Mouse (Mus musculus) limb, embryonic 11.5 days (tissue): ENCODE measurements at regions not wholly inside any gene's neighbourhood (a gene's known extent, or its start where the extent isn't known, plus 50 kb on each side); places are given as distances from the start of the nearest gene placed in this dataset.
A peak's percentile ranks its signal among the peaks of the same experiment; 100 is the strongest.

Experiments
- ATAC-seq: fragments of 200-750 bp; cut with Nextera tagmentation; 2 replicates; pipeline ENCODE4 v1.8.0; 2017; ENCODE audit warnings: low read depth; ENCODE audit not compliant: insufficient number of reproducible peaks, low FRiP score, low TSS enrichment
- DNase-seq: peaks from one replicate; pipeline ENCODE4 v3.0.0-alpha.2; 2015; ENCODE audit warnings: low spot score
- H3K27ac ChIP-seq: fragments of 300-500 bp; sonication (generic); replicated peaks from 2 replicates; pipeline ENCODE4 v1.5.1; 2014; ENCODE audit warnings: low read depth, mild to moderate bottlenecking, low read length
- H3K27me3 ChIP-seq: fragments of 300-500 bp; sonication (generic); 2 replicates; pipeline ENCODE4 v1.6.1; 2014; ENCODE audit warnings: mild to moderate bottlenecking, low read length, mixed read lengths; ENCODE audit not compliant: control insufficient read depth, insufficient read depth
- H3K36me3 ChIP-seq: fragments of 300-500 bp; sonication (generic); 2 replicates; pipeline ENCODE4 v1.6.1; 2014; ENCODE audit warnings: mild to moderate bottlenecking, low read length, moderate library complexity, mixed read lengths; ENCODE audit not compliant: control insufficient read depth, insufficient read depth
- H3K4me1 ChIP-seq: fragments of 300-500 bp; sonication (generic); 2 replicates; pipeline ENCODE4 v1.6.1; 2014; ENCODE audit warnings: low read length, mixed read lengths; ENCODE audit not compliant: control insufficient read depth, insufficient read depth
- H3K4me2 ChIP-seq: fragments of 300-500 bp; sonication (generic); 2 replicates; pipeline ENCODE4 v1.6.1; 2014; ENCODE audit warnings: low read depth, mild to moderate bottlenecking, moderate library complexity; ENCODE audit not compliant: severe bottlenecking
- H3K4me3 ChIP-seq: fragments of 300-500 bp; sonication (generic); 2 replicates; pipeline ENCODE4 v1.5.1; 2014; ENCODE audit warnings: low read depth, low read length
- H3K9ac ChIP-seq: fragments of 300-500 bp; sonication (generic); 2 replicates; pipeline ENCODE4 v1.6.1; 2014; ENCODE audit warnings: mild to moderate bottlenecking, low read length
- H3K9me3 ChIP-seq: fragments of 300-500 bp; sonication (generic); 2 replicates; pipeline ENCODE4 v1.6.1; 2016; ENCODE audit warnings: low read length; ENCODE audit not compliant: control insufficient read depth
- WGBS: fragments of 180-500 bp; shearing (Covaris S2); extraction: QIAGEN DNeasy Blood & Tissue Kit; methylation state at CpG from one replicate; pipeline ENCODE4 v1.1.7; 2014; 5-methylcytosine and 5-hydroxymethylcytosine counted together

GRCm38 (mm10) chr8:39218716-39219115 lies 1456.2 kb upstream of the Adam24 start:
- H3K27ac ChIP-seq = no peak overlapping the region
- no peak overlapping the region for H3K4me2 ChIP-seq
- H3K4me3 ChIP-seq = no peak overlapping the region
- no peaks in the 10 kb centered on the region for H3K9me3 ChIP-seq
- 100% methylated on average over 1 of the region's 1 CpGs for whole genome bisulfite sequencing
- H3K27me3 ChIP-seq = no peaks in the 10 kb centered on the region
- H3K36me3 ChIP-seq = no peaks in the 10 kb centered on the region
- H3K9ac ChIP-seq = no peak overlapping the region
- H3K4me1 ChIP-seq = no peaks in the 10 kb centered on the region
- no peak for ATAC-seq
- DNase-seq = no peak

GRCm38 (mm10) chr8:39227239-39227638 lies 1447.6 kb upstream of the Adam24 start:
- ATAC-seq = no peak
- Histone ChIP-seq H3K9me3 (no peaks in the 10 kb centered on the region), H3K4me2 (no peak overlapping the region), H3K27ac (no peak overlapping the region), H3K4me1 (no peaks in the 10 kb centered on the region), H3K4me3 (no peak overlapping the region), H3K36me3 (no peaks in the 10 kb centered on the region), H3K9ac (no peak overlapping the region), H3K27me3 (no peaks in the 10 kb centered on the region)
- DNase-seq = no peak

GRCm38 (mm10) chr8:39268970-39269497 lies 1405.8 kb upstream of the Adam24 start:
- no peak for DNase-seq
- WGBS = 84% methylated on average over 5 of the region's 5 CpGs
- Histone ChIP-seq H3K9me3 (no peaks in the 10 kb centered on the region), H3K4me1 (no peaks in the 10 kb centered on the region), H3K4me3 (no peak overlapping the region), H3K36me3 (no peaks in the 10 kb centered on the region), H3K27ac (no peak overlapping the region), H3K9ac (no peak overlapping the region), H3K27me3 (no peaks in the 10 kb centered on the region), H3K4me2 (no peak overlapping the region)
- ATAC-seq = no peak

- no peak for ATAC-seq
- H3K4me1 ChIP-seq = 0 out of 2 replicates have a peak, but pooled peaks cover 2% of the 10 kb centered on the region
These were observed 1377.2 kb upstream of the Adam24 start for GRCm38 (mm10) chr8:39297548-39298306.

GRCm38 (mm10) chr8:39303742-39304336 lies 1371.0 kb upstream of the Adam24 start:
- WGBS = 91% methylated on average over 6 of the region's 6 CpGs
- no peak overlapping the region for H3K4me2 ChIP-seq
- no peaks in the 10 kb centered on the region for H3K27me3 ChIP-seq
- no peaks in the 10 kb centered on the region for H3K36me3 ChIP-seq
- H3K4me3 ChIP-seq = no peak overlapping the region
- no peak overlapping the region for H3K9ac ChIP-seq
- H3K9me3 ChIP-seq = no peaks in the 10 kb centered on the region
- no peak overlapping the region for H3K27ac ChIP-seq
- no peak for DNase-seq
- no peak for ATAC-seq
- no peaks in the 10 kb centered on the region for H3K4me1 ChIP-seq

More at GRCm38 (mm10) chr8:39297548-39298306, 1377.2 kb upstream of the Adam24 start:
- Histone ChIP-seq H3K9ac (no peak overlapping the region), H3K27ac (no peak overlapping the region), H3K4me3 (no peak overlapping the region), H3K9me3 (no peaks in the 10 kb centered on the region), H3K4me2 (0 out of 2 replicates have a peak overlapping the region, but pooled peaks have one; percentile 8), H3K27me3 (no peaks in the 10 kb centered on the region), H3K36me3 (no peaks in the 10 kb centered on the region)
- WGBS = 18% methylated on average over 12 of the region's 12 CpGs
- no peak for DNase-seq

GRCm38 (mm10) chr8:39313854-39314253 lies 1361.0 kb upstream of the Adam24 start:
- Histone ChIP-seq H3K9ac (no peak overlapping the region), H3K4me2 (no peak overlapping the region), H3K27ac (no peak overlapping the region), H3K9me3 (no peaks in the 10 kb centered on the region), H3K27me3 (no peaks in the 10 kb centered on the region), H3K4me3 (no peak overlapping the region), H3K4me1 (no peaks in the 10 kb centered on the region), H3K36me3 (no peaks in the 10 kb centered on the region)
- DNase-seq (no peak), ATAC-seq (no peak)
- 67% methylated on average over 3 of the region's 3 CpGs for WGBS

GRCm38 (mm10) chr8:39315521-39316233 lies 1359.2 kb upstream of the Adam24 start:
- DNase-seq = no peak
- Histone ChIP-seq H3K27ac (no peak overlapping the region), H3K4me3 (no peak overlapping the region), H3K27me3 (no peaks in the 10 kb centered on the region), H3K9me3 (no peaks in the 10 kb centered on the region), H3K4me1 (no peaks in the 10 kb centered on the region), H3K36me3 (no peaks in the 10 kb centered on the region), H3K9ac (no peak overlapping the region), H3K4me2 (no peak overlapping the region)
- ATAC-seq = no peak
- 49% methylated on average over 10 of the region's 10 CpGs for WGBS

- DNase-seq (no peak), ATAC-seq (no peak)
- Histone ChIP-seq H3K4me3 (no peak overlapping the region), H3K4me1 (no peaks in the 10 kb centered on the region), H3K27ac (no peak overlapping the region), H3K4me2 (no peak overlapping the region), H3K9me3 (no peaks in the 10 kb centered on the region), H3K9ac (no peak overlapping the region), H3K27me3 (no peaks in the 10 kb centered on the region), H3K36me3 (no peaks in the 10 kb centered on the region)
- WGBS = 30% methylated on average over 4 of the region's 4 CpGs
These were observed 1358.7 kb upstream of the Adam24 start for GRCm38 (mm10) chr8:39316234-39316568.
